Mouse (Mus musculus) spleen, adult 2 months (tissue): ENCODE measurements at regions not wholly inside any gene's neighbourhood (a gene's known extent, or its start where the extent isn't known, plus 50 kb on each side); places are given as distances from the start of the nearest gene placed in this dataset.

ENCODE experiments used
- CTCF ChIP-seq: fragments of 200-500 bp; IDR thresholded peaks from 2 replicates; pipeline ENCODE4 v1.5.1; 2011; ENCODE audit warnings: mild to moderate bottlenecking, inconsistent platforms; ENCODE audit not compliant: insufficient read depth, insufficient read length, insufficient replicate concordance; ENCODE audit errors: extremely low read depth
- POLR2A ChIP-seq: fragments of 200-500 bp; IDR thresholded peaks from 2 replicates; pipeline ENCODE4 v1.6.1; 2011; ENCODE audit warnings: low read depth, low read length, inconsistent platforms

DNA sequence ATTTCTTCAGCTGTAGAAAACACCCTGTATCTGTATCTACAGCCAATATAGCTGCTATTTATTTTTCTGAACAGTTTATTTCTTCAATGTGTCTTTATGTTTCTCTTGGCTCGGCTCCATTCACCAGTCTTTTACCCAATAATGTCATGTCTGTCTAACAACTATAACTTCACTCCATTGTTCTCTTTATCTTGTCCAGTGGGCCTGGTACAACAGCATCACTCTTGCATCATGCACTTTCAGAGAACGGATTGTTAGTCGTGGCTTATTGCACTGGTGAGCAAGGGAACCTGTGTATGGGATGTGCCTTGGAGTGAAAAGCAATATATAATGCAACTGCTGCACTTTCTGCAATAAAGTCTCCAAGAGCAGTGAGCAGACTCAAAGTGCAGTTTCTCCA lies 299.6 kb upstream of the Marcks start:
- TF ChIP-seq CTCF (no peak), POLR2A (no peak)
